Mouse (Mus musculus) CD4-positive, CD25-positive, alpha-beta regulatory T cell, adult 2 months (primary cell): Measurements from ENCODE around the gene Sec62.
"Not testable (repeated sequence)": the region's sequence is repeated elsewhere in the genome, so short reads cannot be mapped to it uniquely, and the experiment has no call there.

Experiments
- DNase-seq: peaks from one replicate; pipeline ENCODE4 v3.0.0-alpha.2; 2012; ENCODE audit warnings: low read depth, low spot score

Sec62 gene

GRCm38 (mm10) chr3:30831848-30832606, 39.4 kb downstream of the Sec62 start:
- DNase-seq, result no peak

- no peak for DNase-seq
These were observed 40.6 kb downstream of the Sec62 start for GRCm38 (mm10) chr3:30833254-30833653.

DNA sequence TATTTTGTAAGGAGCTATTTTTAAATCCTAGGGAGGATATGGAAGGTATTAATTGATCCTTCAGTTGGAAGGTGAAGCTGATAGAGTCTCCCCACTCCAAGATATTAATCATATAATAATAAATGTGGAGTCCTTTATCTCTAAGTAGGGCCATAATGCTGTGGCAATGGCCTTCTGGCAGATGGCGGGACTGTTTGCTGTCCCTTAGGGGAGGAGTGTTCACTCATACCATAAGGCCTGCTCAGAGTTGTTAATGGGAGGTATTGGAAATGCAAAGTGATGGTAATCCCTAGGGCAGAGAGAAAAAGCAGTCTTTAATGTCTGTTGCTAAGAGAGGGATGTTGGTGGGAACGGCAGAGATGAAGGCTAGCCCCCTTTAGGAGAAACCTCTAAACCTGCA, 53.1 kb downstream of the Sec62 start:
- DNase-seq, result no peak

GRCm38 (mm10) chr3:30847413-30847812, 54.7 kb downstream of the Sec62 start:
- no peak for DNase-seq

DNA sequence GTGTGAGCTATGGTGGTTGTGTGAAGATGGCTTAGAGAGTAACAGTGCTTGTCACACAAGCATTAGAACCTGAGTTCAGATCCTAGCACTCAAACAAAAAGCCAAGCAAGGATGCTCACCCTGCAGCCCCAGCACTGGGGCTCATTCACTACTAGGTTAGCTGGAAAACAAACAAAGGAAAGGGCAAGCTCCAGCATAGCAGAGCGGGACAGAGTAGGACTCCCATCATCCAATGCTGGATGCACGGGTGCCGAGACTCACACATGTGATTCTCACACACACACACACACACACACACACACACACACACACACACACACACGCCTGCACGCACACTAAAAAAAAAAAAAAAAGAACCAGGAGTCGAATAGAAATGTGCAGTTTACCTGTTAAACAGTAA, 58.7 kb downstream of the Sec62 start:
- no peak for DNase-seq

GRCm38 (mm10) chr3:30853596-30853995, 60.9 kb downstream of the Sec62 start:
- no peak for DNase-seq

- peak; percentile 85 for DNase-seq
These were observed 63.2 kb downstream of the Sec62 start, which contains the start of gene Gpr160 for GRCm38 (mm10) chr3:30855604-30856458. Gene Gpr160, plus strand, starts transcription at chr3:30855950.

- DNase-seq, result not testable (repeated sequence)
These were observed 66.9 kb downstream of the Sec62 start for GRCm38 (mm10) chr3:30859599-30859998.

DNA sequence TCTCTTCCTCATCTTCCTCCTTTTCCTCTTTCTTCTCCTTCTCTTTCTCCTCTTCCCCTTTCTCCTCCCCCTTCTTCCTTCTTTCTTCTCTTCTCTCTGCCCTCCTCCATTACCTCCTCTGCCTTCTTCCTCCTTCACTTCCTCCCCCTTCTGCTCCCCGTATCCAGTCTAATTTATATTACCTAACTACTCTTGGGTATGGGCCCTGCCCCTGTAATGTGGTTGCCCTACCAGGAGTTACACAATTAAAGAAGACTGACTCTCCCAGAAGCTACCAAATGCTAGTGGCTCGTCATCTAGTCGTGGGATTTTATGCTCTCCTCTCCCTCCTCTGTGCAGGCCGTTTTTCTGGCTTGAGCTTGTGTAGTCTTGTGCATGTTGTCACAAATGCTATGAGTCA, 68.0 kb downstream of the Sec62 start:
- DNase-seq, result no peak

DNA sequence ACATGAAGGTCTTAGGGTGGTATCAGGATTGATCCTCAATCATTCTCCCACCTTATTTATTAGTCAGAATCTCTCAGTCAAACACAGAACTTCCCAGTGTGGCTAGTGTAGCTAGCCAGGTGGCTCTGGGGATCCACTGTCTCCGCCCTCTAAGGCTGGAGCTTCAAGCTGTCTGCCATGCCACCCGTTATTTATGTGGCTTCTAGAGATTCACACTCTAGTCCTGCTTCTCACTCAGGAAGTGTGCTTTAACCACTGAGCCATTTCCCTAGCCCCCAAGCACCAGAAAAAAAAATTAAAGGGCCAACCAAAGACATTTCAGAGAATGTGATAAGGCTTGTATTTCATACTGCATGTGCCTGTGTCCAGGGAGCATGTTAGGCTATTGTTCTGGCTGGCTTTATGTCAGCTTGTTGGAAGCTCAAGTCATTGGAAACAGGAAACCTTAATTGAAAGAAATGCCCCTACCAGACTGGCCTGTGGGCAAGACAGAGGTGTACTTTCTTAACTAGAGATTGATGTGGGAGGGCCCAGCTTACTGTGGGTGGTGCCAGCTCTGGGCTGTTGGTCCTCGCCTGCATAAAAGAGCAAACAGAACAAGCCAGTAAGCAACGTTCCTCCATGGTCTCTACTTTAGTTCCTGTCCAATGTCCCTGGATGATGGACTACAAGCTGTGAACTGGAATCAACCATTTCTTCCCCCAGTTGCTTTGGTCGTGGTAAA, 71.2 kb downstream of the Sec62 start:
- DNase-seq, result no peak

DNA sequence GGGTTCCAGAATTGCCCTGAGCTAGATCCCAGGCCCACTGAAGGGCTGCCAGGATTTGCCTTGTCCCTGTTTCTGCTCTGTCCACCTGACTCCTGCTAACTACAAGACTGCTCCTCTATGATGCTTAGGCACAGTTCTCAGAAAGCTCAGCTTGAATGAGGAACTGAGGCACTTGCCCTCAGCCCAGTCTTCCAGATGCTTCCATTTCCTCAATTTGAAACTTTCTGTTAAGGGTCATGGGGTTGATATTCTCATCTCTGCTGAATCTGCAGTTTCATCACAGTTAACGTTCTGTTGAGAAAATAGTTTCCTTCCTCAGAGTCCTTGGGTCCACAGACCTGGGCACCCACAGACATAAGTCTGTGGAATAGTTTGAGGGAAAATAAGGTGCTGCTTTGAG, 72.0 kb downstream of the Sec62 start:
- no peak for DNase-seq

GRCm38 (mm10) chr3:30868176-30868575, 75.5 kb downstream of the Sec62 start:
- no peak for DNase-seq

DNA sequence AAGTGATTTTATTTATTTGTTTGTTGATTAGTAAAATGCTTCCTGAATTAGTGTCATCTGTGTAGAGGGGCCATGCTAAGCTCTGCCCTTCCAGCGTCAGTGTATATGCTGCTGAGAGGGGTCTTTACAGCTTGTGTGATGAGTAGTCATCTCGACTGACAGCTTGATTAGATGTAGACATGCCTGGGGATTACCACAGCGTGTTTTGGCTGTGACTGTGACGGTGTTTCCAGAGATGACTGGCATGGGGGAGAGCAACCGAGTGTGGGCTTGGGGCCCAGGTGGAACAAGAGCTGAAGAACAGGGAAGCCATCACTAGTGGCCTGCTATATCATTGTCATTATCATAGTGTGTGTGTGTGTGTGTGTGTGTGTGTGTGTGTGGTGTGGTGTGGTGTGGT, 76.0 kb downstream of the Sec62 start:
- peak; percentile 36 for DNase-seq

- no peak for DNase-seq
These were observed 77.3 kb downstream of the Sec62 start for GRCm38 (mm10) chr3:30869995-30870394.
